Mouse (Mus musculus) 3T3-L1 (cell line): Measurements from ENCODE around the gene Gba2.
"Not testable (repeated sequence)": the region's sequence is repeated elsewhere in the genome, so short reads cannot be mapped to it uniquely, and the experiment has no call there.

ENCODE experiments used
- DNase-seq: peaks from one replicate; pipeline ENCODE4 v3.0.0-alpha.2; 2015; ENCODE audit warnings: low read depth, low spot score

The Gba2 gene

DNA sequence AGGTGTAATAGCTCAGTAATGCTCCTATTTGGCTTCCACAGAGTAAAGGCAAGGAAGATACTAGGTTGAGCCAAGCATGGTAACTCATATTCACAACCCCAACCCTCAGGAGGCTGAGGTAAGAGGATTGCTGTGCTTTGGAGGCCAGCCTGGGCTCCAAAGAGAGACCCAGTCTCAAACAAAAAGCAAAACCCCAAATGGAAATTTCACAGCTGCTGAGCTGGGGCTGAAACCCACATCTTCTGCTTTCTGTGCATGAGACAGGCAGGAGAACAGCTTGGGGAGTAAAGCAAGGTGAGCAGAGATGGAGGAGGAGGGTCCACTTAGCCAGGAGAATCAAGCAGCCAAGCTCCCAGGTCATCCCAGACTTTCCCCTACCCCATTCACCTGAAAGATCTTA is 24.8 kb downstream of the Gba2 start:
- no peak for DNase-seq

DNA sequence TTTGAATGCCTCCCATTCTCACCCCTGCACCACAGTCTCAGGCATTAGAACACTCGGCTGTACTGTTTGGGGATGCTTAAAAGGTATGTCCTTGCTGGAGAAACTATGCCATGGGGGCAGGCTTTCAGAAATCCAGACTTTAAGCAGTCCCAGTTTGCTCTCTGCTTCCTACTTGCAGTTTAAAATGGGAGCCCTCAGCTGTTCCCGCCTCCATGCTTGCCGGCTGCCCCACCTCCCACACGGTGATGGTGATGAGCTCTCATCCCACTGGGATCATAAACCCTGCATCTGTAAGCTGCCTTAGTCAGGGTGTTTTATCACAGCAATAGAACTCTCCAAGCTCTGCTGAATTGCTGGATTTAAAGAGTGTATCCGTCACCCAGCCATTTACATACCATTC is 26.2 kb downstream of the Gba2 start:
- DNase-seq = no peak

DNA sequence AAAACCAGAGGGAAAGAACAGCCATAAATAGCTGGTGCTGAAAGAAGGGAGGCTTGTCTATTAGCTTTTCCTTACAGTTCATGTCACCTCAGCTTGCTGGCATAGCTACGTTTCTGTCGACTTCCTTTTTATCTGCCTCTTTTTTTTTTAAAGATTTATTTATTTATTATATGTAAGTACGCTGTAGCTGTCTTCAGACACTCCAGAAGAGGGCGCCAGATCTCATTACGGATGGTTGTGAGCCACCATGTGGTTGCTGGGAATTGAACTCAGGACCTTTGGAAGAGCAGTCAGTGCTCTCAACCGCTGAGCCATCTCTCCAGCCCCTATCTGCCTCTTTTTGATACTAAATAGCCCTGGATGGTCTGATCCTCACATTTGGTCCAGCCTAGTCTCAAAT is 26.8 kb downstream of the Gba2 start:
- DNase-seq = not testable (repeated sequence)

DNA sequence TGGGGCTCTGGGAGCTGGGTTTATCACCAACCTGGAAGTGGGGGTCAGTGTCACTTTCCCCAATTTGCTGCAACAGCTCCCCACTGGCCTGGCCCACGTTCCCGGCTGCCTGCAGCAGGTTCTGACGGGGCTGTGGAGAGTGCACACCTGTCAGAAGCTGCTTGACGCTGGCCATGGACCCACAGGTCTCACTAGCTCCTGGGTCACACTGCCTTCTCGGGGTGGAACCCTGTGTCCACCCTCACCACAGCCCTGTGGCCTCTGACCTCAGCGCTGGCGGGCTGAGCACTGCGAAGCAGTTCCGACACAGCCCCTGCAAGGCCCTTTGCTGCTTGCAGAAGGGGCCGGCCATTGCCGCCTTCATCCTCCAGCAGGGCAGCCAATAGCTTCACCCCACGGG is 29.6 kb downstream of the Gba2 start:
- no peak for DNase-seq

DNA sequence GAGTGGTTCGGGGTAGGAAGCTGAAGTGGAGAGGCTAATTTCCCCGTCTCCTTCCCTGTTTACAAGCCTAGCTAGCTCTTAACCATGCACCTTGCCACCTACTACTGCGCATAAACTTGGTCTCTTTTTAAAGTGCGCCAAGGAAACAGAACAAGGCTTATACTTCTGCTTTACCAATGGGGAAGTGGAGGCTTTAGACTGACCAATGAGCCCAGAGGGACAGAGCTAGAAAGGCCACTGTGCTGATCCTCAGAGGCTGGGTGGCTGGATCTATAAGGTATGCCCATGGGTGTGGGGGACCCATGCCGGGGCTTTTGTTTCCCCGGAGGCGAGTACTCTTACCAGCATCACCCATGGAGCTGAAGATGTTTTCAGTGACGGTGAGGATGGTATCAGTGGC is 31.5 kb downstream of the Gba2 start:
- no peak for DNase-seq

DNA sequence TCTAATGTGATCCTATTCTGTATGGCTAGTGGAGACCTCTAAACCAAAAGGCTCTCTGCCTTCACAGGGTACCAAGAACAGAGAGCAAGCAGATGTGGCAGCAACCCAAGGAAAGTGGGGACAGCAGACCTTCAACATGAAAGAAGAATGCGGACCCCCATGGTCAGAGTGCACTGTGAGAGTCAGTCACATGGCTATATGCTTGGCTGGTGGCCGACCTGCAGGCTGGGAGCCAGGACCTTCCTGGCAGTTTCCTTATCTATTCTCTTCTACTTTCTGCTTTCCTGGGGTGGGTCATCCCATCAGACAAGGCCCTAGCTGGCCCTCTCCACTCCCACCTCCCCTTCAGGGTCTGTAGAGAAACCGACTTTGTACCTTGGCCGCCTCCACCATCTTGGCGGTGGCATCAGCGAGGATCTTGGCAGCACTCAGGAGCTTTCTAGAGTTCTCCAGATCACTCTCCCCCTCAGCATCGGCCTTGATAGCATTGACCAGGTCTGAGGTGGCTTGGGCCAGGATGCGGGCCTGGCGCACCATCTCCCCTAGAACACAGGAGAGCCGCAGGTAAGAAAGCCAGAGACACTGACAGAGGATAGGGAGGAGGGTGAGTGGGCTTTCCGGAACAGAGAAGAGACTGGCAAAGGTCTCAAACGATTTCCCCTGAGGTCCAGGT is 32.2 kb downstream of the Gba2 start:
- no peak for DNase-seq

DNA sequence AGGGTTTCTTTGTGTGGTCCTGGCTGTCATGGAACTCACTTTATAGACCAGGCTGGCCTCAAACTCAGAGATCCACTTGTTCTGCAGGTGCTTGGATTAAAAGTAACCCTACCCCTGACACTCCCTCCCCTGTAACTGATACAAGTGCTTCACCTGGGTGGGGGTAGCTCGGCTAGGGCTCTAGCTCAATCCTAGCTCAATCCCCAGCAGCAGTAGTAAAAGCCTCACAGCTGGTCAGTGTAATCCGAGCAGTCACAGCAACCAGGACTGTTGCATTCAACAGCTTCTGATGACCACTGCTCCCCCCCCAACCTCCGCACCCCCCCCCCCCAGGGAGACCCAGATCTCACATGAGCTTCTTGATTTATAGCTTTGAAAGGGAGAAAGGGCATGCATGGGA is 36.6 kb downstream of the Gba2 start:
- DNase-seq = no peak

DNA sequence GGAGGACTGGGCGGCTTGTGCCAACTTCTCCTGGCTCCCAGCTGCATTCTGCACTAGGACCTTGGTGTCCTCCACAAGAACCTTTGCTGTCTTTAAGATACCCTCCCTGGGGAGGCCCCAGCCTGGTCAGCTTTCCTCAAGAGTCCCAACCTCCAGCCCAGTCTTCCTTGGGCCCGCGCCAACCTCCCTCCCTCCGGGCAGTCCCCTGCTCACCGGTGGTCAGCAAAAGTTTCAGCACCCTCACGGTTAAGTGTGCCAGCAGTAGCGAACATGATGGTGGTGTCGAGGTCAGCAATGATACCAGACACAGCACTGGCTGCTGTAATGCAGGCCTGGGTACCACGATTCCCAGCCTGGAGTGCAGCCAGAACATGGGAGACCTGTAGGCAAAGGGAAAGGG is 42.6 kb downstream of the Gba2 start:
- no peak for DNase-seq

DNA sequence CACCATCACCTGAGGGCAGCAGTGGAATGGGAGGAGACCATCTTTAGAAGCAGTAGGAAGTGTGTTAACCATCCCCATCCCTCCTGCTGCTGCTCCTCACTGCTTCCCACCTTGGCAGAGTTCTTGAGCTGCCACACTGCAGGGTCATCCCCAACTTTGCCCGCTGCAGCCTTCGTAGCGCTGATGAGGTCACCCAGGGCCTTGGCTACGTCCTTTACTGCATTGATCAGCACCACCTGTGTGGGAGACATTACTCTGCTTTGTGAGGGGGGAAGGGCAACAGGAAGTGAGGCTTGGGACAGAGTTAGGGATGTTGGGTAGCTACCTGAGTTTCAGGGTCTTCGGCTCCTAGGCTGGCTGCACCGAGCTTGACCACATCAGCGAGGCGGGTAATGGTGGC is 43.0 kb downstream of the Gba2 start:
- no peak for DNase-seq

DNA sequence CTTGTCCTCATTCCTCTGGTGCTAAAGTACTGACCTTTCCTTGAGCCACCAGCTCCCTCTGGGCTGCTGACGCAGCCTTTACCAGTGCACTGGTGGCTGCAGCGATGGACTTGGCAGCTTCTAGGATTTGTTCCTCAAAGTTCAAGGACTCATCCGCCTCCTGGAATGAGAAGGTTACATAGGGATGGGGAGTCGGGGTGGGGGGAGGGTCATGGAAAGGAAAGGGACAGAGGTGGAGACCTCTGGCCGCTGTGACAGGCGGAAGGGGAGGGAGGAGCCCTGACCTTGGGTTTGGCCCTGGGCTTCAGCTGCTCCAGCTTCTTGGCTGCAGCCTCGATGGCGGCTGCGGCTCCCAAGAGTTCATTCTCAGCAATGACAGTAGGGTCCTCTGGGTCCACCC is 45.4 kb downstream of the Gba2 start:
- DNase-seq = no peak

DNA sequence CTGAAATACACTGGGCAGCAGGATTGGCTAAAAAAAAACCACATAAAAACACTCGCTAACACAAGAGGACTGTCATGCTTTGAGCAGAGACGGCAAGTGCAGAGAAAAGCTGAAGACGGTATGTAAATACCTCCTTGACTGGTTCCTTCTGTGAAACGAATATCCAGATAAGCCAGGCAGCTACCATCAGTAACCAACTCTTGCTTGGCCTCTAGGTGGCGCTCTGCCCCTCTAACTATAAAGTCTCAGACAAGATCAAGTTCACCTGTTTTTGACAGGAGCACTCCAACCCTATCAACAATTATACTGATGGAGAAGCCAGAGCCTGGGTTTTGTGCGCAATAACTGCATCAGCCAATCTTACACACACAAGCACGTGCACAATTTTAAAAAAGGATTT is 48.1 kb downstream of the Gba2 start:
- peak; percentile 83 for DNase-seq

DNA sequence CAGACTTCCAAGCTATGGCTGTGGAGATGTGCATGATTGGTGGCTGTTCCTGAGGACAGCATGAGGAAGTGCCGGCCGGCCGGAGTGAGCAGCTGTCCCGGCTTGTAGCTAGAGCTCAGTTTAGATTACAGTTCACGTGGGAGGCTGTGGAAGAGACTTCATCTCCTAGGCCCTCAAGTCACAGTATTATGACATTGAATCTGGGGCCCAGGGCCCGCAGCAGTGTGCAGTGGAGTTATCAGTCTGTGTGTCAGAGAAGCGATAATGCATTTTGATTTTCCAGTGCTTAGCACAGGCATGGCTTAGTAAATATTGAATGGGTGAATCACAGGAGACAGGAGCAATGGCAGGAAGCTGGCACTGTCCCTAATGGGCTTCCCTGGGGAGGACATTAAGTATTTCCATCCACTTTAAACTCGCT is 48.6 kb downstream of the Gba2 start:
- peak; percentile 40 for DNase-seq

DNA sequence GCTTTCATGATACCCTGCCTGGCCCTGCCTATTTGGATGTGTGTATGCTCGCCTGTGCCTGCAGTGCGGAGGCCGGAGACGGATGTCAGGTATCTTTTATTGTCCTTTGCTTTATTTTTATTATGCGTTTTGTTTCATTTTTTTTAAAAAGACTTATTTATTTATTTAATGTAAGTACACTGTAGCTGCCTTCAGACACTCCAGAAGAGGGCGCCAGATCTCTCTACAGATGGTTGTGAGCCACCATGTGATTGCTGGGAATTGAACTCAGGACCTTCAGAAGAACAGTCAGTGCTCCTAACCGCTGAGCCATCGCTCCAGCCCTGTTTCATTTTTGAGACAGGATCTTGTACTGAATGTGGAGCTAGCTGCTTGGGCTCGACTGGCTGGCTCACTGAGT is 50.2 kb downstream of the Gba2 start:
- DNase-seq = peak; percentile 30

DNA sequence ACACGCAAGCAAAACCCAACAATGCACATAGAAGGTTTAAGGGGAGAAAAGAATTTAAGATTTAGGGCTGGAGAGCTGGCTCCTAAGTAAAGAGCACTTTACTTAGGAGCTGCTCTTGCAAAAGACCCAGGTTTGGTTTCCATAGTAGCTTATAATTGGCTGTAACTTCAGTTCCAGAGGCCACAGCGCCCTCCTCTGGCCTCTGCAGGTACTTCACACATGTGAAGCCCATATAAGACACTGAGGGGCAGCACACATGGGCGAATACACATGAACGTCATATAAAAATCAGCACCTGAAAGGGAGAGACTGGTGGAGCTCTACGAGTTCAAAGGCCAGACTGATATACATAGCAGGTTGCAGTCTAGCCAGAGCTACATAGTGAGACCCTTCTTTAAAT is 50.8 kb downstream of the Gba2 start:
- DNase-seq = peak; percentile 32

DNA sequence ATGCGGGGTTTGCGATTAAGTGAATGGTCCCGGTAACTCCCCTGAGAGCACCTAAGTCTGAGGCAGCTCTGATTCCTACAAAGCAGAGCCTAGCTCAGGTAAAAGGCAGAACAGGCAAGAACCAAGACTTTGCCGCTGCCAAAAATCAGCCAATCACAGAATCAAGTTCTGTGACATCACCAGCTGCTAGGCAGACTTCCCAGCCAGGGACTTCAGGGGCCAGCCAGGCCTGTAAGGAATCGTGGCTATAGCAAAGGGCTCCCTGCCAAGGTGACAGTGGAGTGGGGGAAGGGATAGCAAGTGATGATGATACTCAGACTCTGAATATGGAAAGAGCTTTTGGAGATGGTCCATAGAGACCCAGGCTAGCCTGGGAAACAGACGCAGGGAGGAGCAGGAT is 58.7 kb downstream of the Gba2 start:
- DNase-seq = peak; percentile 88

DNA sequence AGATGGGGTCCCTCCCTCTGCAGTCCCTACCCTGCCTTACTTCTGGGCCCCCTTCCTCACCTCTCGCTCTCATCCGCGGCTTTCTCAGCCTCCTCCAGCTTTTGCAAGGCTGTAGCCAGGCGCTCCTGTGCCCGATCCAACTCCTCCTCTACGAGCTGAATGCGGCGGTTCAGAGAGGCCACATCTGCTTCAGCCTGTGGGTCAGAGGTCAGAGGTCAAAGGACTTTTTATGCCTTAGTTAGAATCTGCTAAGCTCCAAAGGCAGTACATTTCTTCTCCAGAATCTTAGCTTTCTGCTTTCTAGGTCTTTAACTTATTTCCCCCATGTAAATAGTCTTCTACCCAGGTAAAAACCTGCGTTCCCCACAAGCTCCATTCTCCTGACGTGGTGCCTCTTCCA is 59.1 kb downstream of the Gba2 start:
- no peak for DNase-seq
